Mouse (Mus musculus): ENCODE results near the gene Lrrn4cl. TPM values are rescaled to one million over a fixed set of nuclear protein-coding genes. Genes with fewer than 3 reads are reported as not detected.
"Not testable (repeated sequence)": the region's sequence is repeated elsewhere in the genome, so short reads cannot be mapped to it uniquely, and the experiment has no call there.

Gene Lrrn4cl
- polyA plus RNA-seq, 1 experiment from 2014 or later: 3.5 TPM

GRCm38 (mm10) chr19:8857689-8858088, 7.1 kb downstream of the Lrrn4cl start:
- H3K9me3 ChIP-seq (replicated peaks): no peaks in the 10 kb centered on the region

GRCm38 (mm10) chr19:8859018-8859417, 8.4 kb downstream of the Lrrn4cl start:
- Histone ChIP-seq H3K9ac (no peak overlapping the region), H3K4me2 (replicated peaks) (no peak overlapping the region), H3K9me3 (replicated peaks) (no peaks in the 10 kb centered on the region), H3K4me3 (replicated peaks) (no peak overlapping the region), H3K4me1 (no peaks in the 10 kb centered on the region), H3K27me3 (no peaks in the 10 kb centered on the region), H3K27ac (replicated peaks) (no peak overlapping the region), H3K36me3 (no peaks in the 10 kb centered on the region)
- WGBS: 23% methylated on average over 1 of the region's 1 CpGs
- ATAC-seq (ENCODE audit: insufficient number of reproducible peaks, low FRiP score, low TSS enrichment, low read depth): no peak

More at GRCm38 (mm10) chr19:8857689-8858088, 7.1 kb downstream of the Lrrn4cl start:
- ATAC-seq (ENCODE audit: insufficient number of reproducible peaks, low FRiP score, low TSS enrichment, low read depth): no peak
- Histone ChIP-seq H3K27ac (replicated peaks) (no peak overlapping the region), H3K36me3 (no peaks in the 10 kb centered on the region), H3K4me2 (replicated peaks) (no peak overlapping the region), H3K9ac (no peak overlapping the region), H3K4me1 (no peaks in the 10 kb centered on the region), H3K4me3 (replicated peaks) (no peak overlapping the region), H3K27me3 (no peaks in the 10 kb centered on the region)
- WGBS: 34% methylated on average over 4 of the region's 4 CpGs

GRCm38 (mm10) chr19:8864265-8864664, 13.7 kb downstream of the Lrrn4cl start:
- H3K36me3 ChIP-seq: no peaks in the 10 kb centered on the region
- no peaks in the 10 kb centered on the region for H3K4me1 ChIP-seq
- no peaks in the 10 kb centered on the region for H3K9me3 ChIP-seq (replicated peaks)
- no peak overlapping the region for H3K4me2 ChIP-seq (replicated peaks)
- H3K27ac ChIP-seq (replicated peaks): no peak overlapping the region
- H3K9ac ChIP-seq: no peak overlapping the region
- 83% methylated on average over 6 of the region's 6 CpGs for WGBS
- no peak for ATAC-seq (ENCODE audit: insufficient number of reproducible peaks, low FRiP score, low TSS enrichment, low read depth)
- no peaks in the 10 kb centered on the region for H3K27me3 ChIP-seq
- no peak overlapping the region for H3K4me3 ChIP-seq (replicated peaks)

- Histone ChIP-seq H3K4me3 (replicated peaks) (peak overlapping the region; percentile 94; the same call in 1 of the 2 replicates), H3K27ac (replicated peaks) (peak overlapping the region; percentile 84; the same call in 1 of the 2 replicates), H3K4me2 (replicated peaks) (peak overlapping the region; percentile 83; the same call in 1 of the 2 replicates), H3K36me3 (peaks cover 25% of the 10 kb centered on the region)
- H3K9ac ChIP-seq; ATAC-seq (ENCODE audit: insufficient number of reproducible peaks, low FRiP score, low TSS enrichment, low read depth); H3K9me3 ChIP-seq (replicated peaks); H3K27me3 ChIP-seq; H3K4me1 ChIP-seq: not testable (repeated sequence)
- WGBS: 75% methylated on average over 3 of the region's 3 CpGs
Observed at GRCm38 (mm10) chr19:8870381-8870780, 19.8 kb downstream of the Lrrn4cl start.

- Histone ChIP-seq H3K4me1 (peaks cover 9% of the 10 kb centered on the region), H3K9me3 (replicated peaks) (no peaks in the 10 kb centered on the region), H3K4me3 (replicated peaks) (peak overlapping the region; percentile 94), H3K9ac (peak overlapping the region; percentile 28; the same call in 1 of the 2 replicates), H3K27ac (replicated peaks) (peak overlapping the region; percentile 84), H3K36me3 (peaks cover 29% of the 10 kb centered on the region), H3K4me2 (replicated peaks) (peak overlapping the region; percentile 83), H3K27me3 (no peaks in the 10 kb centered on the region)
- ATAC-seq (ENCODE audit: insufficient number of reproducible peaks, low FRiP score, low TSS enrichment, low read depth): no peak
- 48% methylated on average over 9 of the region's 9 CpGs for WGBS
Observed at GRCm38 (mm10) chr19:8870838-8871237, 20.3 kb downstream of the Lrrn4cl start.

- under 1% methylated on average over 59 of the region's 59 CpGs for WGBS
- H3K27me3 ChIP-seq: no peaks in the 10 kb centered on the region
- peaks cover 35% of the 10 kb centered on the region for H3K36me3 ChIP-seq
- H3K4me1 ChIP-seq: peaks cover 9% of the 10 kb centered on the region
- no peaks in the 10 kb centered on the region for H3K9me3 ChIP-seq (replicated peaks)
- peak within 1 kb of the TSS; percentile 83 for H3K4me2 ChIP-seq (replicated peaks)
- peak within 1 kb of the TSS; percentile 96 for H3K9ac ChIP-seq
- H3K27ac ChIP-seq (replicated peaks): peak within 1 kb of the TSS; percentile 85
- peak within 1 kb of the TSS; percentile 94 for H3K4me3 ChIP-seq (replicated peaks)
- peak; percentile 97 for ATAC-seq (ENCODE audit: insufficient number of reproducible peaks, low FRiP score, low TSS enrichment, low read depth)
Observed at GRCm38 (mm10) chr19:8871267-8872186, 21.0 kb downstream of the Lrrn4cl start, which contains the start of gene Ubxn1. Gene Ubxn1, plus strand, starts transcription at chr19:8871496.

- H3K4me1 ChIP-seq: peaks cover 9% of the 10 kb centered on the region
- 64% methylated on average over 10 of the region's 10 CpGs for WGBS
- H3K9me3 ChIP-seq (replicated peaks): no peaks in the 10 kb centered on the region
- peak overlapping the region; percentile 83 for H3K4me2 ChIP-seq (replicated peaks)
- H3K27ac ChIP-seq (replicated peaks): 0 out of 2 replicates have a peak overlapping the region, but pooled peaks have one; percentile 85
- no peak for ATAC-seq (ENCODE audit: insufficient number of reproducible peaks, low FRiP score, low TSS enrichment, low read depth)
- H3K36me3 ChIP-seq: peaks cover 40% of the 10 kb centered on the region
- H3K27me3 ChIP-seq: no peaks in the 10 kb centered on the region
- H3K4me3 ChIP-seq (replicated peaks): peak overlapping the region; percentile 94
- peak overlapping the region; percentile 96 for H3K9ac ChIP-seq
Observed at GRCm38 (mm10) chr19:8872266-8872840, 21.8 kb downstream of the Lrrn4cl start.

GRCm38 (mm10) chr19:8875031-8875430, 24.5 kb downstream of the Lrrn4cl start:
- H3K9me3 ChIP-seq (replicated peaks): no peaks in the 10 kb centered on the region
- H3K4me1 ChIP-seq: peaks cover 17% of the 10 kb centered on the region
- 95% methylated on average over 7 of the region's 7 CpGs for WGBS
- no peak overlapping the region for H3K27ac ChIP-seq (replicated peaks)
- H3K4me2 ChIP-seq (replicated peaks): no peak overlapping the region
- no peak for ATAC-seq (ENCODE audit: insufficient number of reproducible peaks, low FRiP score, low TSS enrichment, low read depth)
- no peaks in the 10 kb centered on the region for H3K27me3 ChIP-seq
- H3K4me3 ChIP-seq (replicated peaks): no peak overlapping the region
- no peak overlapping the region for H3K9ac ChIP-seq
- H3K36me3 ChIP-seq: peaks cover 45% of the 10 kb centered on the region

- under 1% methylated on average over 42 of the region's 42 CpGs for WGBS
- H3K4me1 ChIP-seq: peaks cover 15% of the 10 kb centered on the region
- H3K9me3 ChIP-seq (replicated peaks): no peaks in the 10 kb centered on the region
- peak within 1 kb of the TSS; percentile 90 for H3K27ac ChIP-seq (replicated peaks)
- peaks cover 19% of the 10 kb centered on the region for H3K36me3 ChIP-seq
- H3K4me2 ChIP-seq (replicated peaks): peak within 1 kb of the TSS; percentile 76
- H3K27me3 ChIP-seq: no peaks in the 10 kb centered on the region
- H3K9ac ChIP-seq: peak within 1 kb of the TSS; percentile 86
- peak within 1 kb of the TSS; percentile 76 for H3K4me3 ChIP-seq (replicated peaks)
- peak; percentile 96 for ATAC-seq (ENCODE audit: insufficient number of reproducible peaks, low FRiP score, low TSS enrichment, low read depth)
Observed at GRCm38 (mm10) chr19:8880311-8881033, 29.9 kb downstream of the Lrrn4cl start, which contains the start of gene Uqcc3. Gene Uqcc3, minus strand, starts transcription at chr19:8880923.

- peak overlapping the region; percentile 86 for H3K9ac ChIP-seq
- peak overlapping the region; percentile 76 for H3K4me3 ChIP-seq (replicated peaks)
- peak overlapping the region; percentile 90; the same call in 1 of the 2 replicates for H3K27ac ChIP-seq (replicated peaks)
- H3K36me3 ChIP-seq: peaks cover 14% of the 10 kb centered on the region
- ATAC-seq (ENCODE audit: insufficient number of reproducible peaks, low FRiP score, low TSS enrichment, low read depth): no peak
- no peaks in the 10 kb centered on the region for H3K9me3 ChIP-seq (replicated peaks)
- H3K4me2 ChIP-seq (replicated peaks): peak overlapping the region; percentile 76
- WGBS: 9% methylated on average over 3 of the region's 3 CpGs
- H3K27me3 ChIP-seq: no peaks in the 10 kb centered on the region
- peaks cover 15% of the 10 kb centered on the region for H3K4me1 ChIP-seq
Observed at GRCm38 (mm10) chr19:8881034-8881392, 30.4 kb downstream of the Lrrn4cl start.

- Histone ChIP-seq H3K4me3 (replicated peaks) (no peak within 1 kb of the TSS), H3K27me3 (no peaks in the 10 kb centered on the region), H3K9me3 (replicated peaks) (no peaks in the 10 kb centered on the region), H3K4me1 (peaks cover 26% of the 10 kb centered on the region), H3K4me2 (replicated peaks) (no peak within 1 kb of the TSS), H3K27ac (replicated peaks) (no peak within 1 kb of the TSS), H3K9ac (no peak within 1 kb of the TSS), H3K36me3 (no peaks in the 10 kb centered on the region)
- ATAC-seq (ENCODE audit: insufficient number of reproducible peaks, low FRiP score, low TSS enrichment, low read depth): no peak
- WGBS: 74% methylated on average over 3 of the region's 3 CpGs
Observed at GRCm38 (mm10) chr19:8883616-8884015, 33.0 kb downstream of the Lrrn4cl start, which contains the start of the genes Lbhd1 and Gm49403. Gene Lbhd1, plus strand, starts transcription at chr19:8883732. Gene Gm49403, plus strand, starts transcription at chr19:8883930.
